Mouse (Mus musculus): ENCODE measurements around the gene Smarcd3.
A peak's percentile ranks its signal among the peaks of the same experiment; 100 is the strongest.

Gene Smarcd3

DNA sequence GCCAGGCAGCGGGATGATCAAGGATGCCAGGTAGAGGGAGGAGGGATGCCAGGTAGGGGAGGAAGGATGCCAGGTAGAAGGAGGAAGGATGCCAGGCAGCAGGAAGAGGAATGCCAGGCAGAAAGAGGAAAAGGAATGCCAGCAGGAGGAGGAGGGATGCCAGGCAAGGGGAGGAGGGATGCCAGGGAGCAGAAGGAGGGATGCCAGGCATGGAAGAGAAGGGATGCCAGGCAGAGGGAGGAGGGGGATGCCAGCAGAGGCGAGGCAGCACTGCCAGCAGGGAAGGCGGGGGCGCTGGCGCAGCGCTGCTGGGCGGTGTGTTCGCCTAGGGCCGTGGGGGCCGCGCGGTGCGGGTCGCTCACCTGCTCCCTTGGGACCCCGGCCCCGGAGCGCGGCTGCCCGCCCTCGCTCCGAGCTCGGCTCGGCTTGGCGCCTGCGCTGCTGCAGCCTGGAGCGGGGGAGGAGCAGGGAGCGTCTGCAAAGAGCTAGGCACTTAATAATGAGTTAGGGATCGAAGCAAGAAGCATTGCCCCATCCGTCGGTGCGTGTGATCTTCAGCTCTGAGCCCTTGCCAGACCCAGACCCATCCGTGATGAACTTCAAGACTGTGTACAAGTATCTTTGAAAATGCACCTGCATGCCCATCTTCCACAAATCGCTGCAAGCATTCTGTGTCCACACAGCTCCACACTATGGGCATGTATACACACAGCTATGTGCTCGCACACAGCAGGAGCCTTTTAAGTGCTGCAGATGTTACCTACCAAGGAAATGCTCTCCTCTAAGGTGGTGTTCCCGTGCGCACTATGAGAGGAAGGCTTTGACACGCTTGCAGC is at the start of gene Smarcd3:
TSS of gene Smarcd3 (minus strand) at position 426 of the 836 bp plus-strand sequence.
- DNase-seq (ENCODE audit: low spot score) = no peak

DNA sequence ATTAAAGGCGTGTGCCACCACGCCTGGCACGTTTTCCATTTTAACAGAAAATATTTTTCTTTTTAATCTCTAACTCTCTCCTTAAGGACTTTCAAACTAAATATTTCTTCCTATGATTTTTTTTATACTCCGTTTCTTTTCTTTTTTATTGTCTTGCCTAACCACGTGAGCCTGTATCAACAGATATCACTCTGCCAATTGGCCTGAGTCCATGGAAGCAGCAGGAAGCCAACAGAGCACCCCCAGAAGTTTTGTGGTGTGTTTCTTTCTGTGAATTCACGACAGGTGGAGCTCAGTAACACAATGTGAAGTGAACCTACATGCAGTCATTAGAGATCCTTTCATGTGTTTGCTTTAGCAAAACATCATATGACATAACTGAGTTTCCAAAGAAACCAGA is 37.2 kb upstream of the Smarcd3 start:
- DNase-seq (ENCODE audit: low spot score) = no peak

- no peak for DNase-seq (ENCODE audit: low spot score)
These were observed 35.7 kb upstream of the Smarcd3 start for GRCm38 (mm10) chr5:24659708-24660423.

- no peak for DNase-seq (ENCODE audit: low spot score)
These were observed 32.9 kb upstream of the Smarcd3 start for GRCm38 (mm10) chr5:24657113-24657512.

- DNase-seq (ENCODE audit: low spot score) = no peak
These were observed 30.3 kb upstream of the Smarcd3 start for GRCm38 (mm10) chr5:24654491-24654890.

DNA sequence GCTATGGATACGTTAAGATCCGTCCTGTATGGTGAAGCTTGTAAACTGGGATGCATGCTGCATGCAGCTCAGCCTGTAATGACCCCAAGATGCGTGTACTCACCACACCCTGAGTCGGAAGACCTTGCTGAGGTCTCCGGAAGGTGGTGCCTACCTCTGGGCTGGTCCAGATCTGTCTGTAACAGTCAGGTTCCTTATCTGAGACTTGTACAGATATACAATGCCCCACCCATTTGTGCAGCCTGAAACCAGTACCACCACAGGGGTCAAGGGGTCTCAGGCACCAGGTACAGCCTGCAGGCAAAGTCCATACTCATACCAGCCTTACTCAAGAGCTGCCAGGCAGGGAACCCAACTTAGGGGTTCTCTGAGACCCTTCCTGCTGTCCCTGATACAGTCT is 28.6 kb upstream of the Smarcd3 start:
- no peak for DNase-seq (ENCODE audit: low spot score)

DNA sequence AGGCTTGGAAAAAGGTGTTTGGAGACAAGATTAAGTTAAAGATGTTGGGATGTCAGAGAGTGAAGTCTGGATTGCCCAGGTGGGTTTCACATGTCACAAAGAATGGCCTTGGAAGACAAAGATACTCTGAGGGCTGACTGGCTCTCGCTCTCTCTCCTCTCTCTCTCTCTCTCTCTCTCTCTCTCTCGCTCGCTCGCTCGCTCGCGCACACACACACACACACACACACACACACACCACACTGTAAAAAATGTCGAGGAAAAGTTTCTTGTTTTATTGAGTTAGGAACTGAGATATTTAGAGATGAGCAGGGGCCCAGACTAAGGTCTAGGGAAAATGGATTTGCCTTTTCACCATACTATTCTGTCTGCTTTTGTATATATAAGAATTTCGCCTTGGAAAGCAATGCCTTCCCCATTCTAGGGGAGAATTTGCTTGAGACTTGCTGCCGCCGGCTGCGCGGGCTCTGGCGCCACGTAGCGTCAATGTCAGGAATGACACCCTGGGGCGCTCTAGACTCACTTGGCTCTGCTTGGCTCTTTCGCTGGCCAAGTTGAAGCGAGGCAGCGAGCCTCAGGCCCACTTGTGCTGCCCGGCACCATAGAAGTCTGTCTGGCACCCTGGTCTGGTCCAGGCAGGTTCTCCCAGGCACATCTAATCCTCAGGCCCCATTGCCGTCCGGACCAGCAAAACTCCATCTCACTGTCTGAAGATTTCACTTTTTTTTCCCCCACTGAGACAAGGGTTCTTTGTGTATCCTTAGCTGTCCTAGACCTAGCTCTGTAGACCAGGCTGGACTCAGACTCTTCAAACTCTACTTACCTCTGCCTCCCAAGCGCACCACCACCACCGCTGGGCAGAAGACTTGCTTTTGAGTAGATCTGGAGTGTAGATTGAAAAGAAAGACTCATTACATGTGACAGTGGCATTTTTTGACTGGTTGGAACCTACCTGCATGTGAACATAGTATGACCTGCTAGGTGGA is 27.8 kb upstream of the Smarcd3 start:
- DNase-seq (ENCODE audit: low spot score) = peak; percentile 45

DNA sequence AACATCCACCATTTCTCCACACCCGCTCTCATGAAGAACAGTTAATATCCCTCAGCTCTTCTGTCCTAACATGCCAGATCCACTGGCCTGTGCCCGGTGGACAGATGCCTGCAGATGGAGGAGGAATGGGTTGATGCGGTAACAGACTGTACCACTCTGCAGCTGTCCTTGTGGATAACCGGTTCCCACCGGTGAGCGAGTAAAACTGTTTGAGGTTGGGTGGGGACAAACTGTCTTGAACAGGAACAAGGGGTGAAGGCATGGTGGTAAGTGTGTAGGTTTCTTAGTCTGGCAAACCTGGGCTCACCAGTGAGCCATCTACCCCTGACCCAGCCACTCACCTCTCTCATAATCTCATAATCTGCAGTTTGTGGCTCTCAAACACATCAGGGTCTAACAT is 27.1 kb upstream of the Smarcd3 start:
- no peak for DNase-seq (ENCODE audit: low spot score)

- DNase-seq (ENCODE audit: low spot score) = no peak
These were observed 25.5 kb upstream of the Smarcd3 start for GRCm38 (mm10) chr5:24649701-24650100.

GRCm38 (mm10) chr5:24649231-24649630 is 25.0 kb upstream of the Smarcd3 start:
- DNase-seq (ENCODE audit: low spot score) = no peak

DNA sequence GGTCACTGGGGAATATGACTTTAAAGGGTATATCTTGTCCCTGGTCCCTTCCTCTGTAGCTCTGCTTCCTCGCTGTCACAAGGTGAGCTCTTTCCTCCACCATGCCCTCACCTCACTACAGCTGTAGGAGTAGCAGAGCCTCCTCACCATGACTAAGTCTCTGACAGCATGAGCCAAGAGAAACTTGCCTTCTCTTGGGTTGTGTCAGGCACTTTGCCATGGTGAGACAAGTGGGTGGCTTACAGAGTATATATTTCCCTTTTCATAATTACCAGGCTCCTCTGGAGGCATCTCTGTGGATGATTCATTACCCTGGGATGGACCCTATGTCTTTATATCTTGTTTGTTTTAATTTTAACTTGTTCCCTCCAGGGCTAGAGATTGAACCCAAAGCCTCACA is 21.2 kb upstream of the Smarcd3 start:
- no peak for DNase-seq (ENCODE audit: low spot score)

- no peak for DNase-seq (ENCODE audit: low spot score)
These were observed 14.9 kb upstream of the Smarcd3 start for GRCm38 (mm10) chr5:24639081-24639480.

GRCm38 (mm10) chr5:24638131-24638530 is 13.9 kb upstream of the Smarcd3 start:
- DNase-seq (ENCODE audit: low spot score) = no peak

DNA sequence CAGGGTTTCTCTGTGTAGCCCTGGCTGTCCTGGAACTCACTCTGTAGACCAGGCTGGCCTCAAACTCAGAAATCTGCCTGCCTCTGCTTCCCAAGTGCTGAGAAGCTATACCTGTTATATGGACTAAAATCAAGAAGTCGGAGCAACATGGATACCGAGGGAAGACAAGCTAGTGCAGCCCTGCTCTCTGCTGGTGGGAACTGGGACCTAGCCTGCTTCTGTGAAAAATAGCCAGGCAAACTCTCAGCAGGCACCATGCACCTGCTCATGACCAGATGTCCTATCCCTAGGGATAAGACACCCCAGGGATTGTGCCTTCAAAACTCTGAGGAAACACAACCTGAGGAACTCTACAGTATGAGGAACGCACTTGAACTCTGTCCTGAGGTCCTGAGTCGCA is 12.8 kb upstream of the Smarcd3 start:
- DNase-seq (ENCODE audit: low spot score) = no peak

DNA sequence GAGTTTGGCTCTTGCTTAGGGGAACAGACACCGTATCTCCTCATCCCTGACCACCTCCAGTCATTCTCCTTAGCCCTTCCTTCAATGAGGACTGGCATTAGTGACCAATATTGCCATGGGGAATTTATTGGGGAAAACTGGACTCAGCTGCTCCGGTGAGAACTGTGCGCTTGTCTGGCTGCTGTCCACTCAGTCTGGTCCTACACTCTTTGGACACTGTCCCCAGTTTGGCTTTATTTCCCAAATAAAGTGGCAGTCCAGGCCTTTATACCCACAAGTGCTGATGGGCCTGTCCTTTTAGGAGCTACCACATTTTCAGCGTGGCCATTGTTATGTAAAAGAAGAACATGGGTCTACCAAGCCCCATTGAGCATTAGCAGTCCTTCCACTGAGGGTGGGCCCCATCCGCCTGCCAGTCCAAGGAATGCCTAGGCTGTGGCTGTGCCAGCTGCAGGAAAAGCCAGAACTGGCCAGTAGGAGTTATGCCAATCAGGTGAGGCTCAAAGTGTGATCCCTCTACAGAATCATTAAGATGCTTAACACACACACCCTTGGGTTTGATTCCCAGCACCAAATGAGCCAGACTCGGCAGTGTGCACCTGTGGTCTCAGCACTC is 11.4 kb upstream of the Smarcd3 start:
- no peak for DNase-seq (ENCODE audit: low spot score)

DNA sequence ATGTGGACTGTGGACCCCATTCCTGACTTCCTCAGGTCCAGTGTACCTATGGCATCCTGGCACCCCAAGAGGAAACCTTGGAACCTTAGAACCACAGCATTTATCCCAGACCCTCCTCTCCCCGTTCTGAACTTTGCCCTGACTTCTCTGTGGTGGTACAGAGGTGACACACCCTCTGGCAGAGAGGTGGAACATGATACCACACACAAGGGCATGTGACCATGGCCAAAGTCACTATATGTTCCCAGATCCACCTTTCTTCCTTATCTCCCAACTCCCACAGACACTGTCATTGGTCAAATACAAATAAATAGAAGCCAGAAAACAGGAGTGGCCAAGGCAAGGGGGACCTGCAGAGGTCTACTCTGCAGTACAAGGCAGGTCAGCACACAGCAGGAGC is 10.9 kb upstream of the Smarcd3 start:
- DNase-seq (ENCODE audit: low spot score) = no peak

DNA sequence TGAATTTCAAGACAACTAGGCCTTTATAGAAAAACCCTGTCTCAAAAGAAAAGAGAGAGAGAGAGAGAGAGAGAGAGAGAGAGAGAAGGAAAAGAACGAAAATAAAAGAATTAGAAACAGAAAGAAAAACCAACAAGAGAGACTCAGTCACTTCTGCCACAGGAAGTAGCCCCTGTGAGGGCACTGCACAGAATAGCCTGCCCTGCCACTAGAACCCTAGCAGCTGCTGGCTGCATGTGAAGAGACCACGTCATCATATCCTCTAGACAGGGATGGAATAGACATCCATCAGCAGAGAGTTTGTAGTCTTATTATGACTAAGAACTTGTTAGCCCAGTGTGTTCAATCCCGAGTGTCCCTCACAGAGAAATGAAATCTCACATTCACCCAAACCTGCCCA is 5.5 kb upstream of the Smarcd3 start:
- DNase-seq (ENCODE audit: low spot score) = no peak

DNA sequence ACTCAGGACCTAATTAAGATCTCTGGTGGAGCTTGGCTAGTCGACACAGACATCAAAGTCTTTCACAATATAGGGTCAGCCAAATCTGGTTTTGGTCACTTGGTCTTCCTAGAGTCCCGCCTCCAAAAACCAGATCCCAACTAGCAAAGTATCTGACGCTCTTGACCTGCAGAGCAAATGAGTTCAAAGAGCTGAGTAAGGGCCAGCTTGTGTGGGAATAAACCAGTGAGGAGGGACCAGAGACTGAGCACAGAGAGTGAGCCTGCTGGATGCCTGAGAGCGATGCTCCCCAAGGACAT is 560 bp upstream of the Smarcd3 start:
- no peak for DNase-seq (ENCODE audit: low spot score)

- no peak for DNase-seq (ENCODE audit: low spot score)
These were observed 898 bp downstream of the Smarcd3 start for GRCm38 (mm10) chr5:24623041-24623985.

- no peak for DNase-seq (ENCODE audit: low spot score)
These were observed 1.7 kb downstream of the Smarcd3 start for GRCm38 (mm10) chr5:24622386-24623040.
